Mouse (Mus musculus) heart, embryonic 16.5 days (tissue): ENCODE measurements around the gene Ube2n. TPM values are rescaled to one million over a fixed set of nuclear protein-coding genes. Genes with fewer than 3 reads are reported as not detected.

Experiments used
- ATAC-seq: fragments of 200-750 bp; cut with Nextera tagmentation; replicated peaks from 2 replicates; pipeline ENCODE4 v1.8.0; 2017; ENCODE audit warnings: moderate number of reproducible peaks; ENCODE audit not compliant: insufficient read depth, low FRiP score; ENCODE audit errors: extremely low read depth
- H3K27ac ChIP-seq: fragments of 300-500 bp; sonication (generic); 2 replicates; pipeline ENCODE4 v1.5.1; 2014; ENCODE audit warnings: mild to moderate bottlenecking, low read length, control low read depth, moderate library complexity
- H3K27me3 ChIP-seq: fragments of 300-500 bp; sonication (generic); 2 replicates; pipeline ENCODE4 v1.6.1; 2014; ENCODE audit warnings: low read length, mixed read lengths; ENCODE audit not compliant: control insufficient read depth, insufficient read depth
- H3K36me3 ChIP-seq: fragments of 300-500 bp; sonication (generic); 2 replicates; pipeline ENCODE4 v1.6.1; 2014; ENCODE audit not compliant: control insufficient read depth, insufficient read depth
- H3K4me1 ChIP-seq: fragments of 300-500 bp; sonication (generic); 2 replicates; pipeline ENCODE4 v1.6.1; 2014; ENCODE audit warnings: low read length, mixed read lengths; ENCODE audit not compliant: control insufficient read depth, insufficient read depth
- H3K4me2 ChIP-seq: fragments of 300-500 bp; sonication (generic); 2 replicates; pipeline ENCODE4 v1.6.1; 2014; ENCODE audit warnings: low read depth, mild to moderate bottlenecking, control low read depth, low read length
- H3K4me3 ChIP-seq: fragments of 300-500 bp; sonication (generic); 2 replicates; pipeline ENCODE4 v1.5.1; 2014; ENCODE audit warnings: mild to moderate bottlenecking, control low read depth, low read length
- H3K9ac ChIP-seq: fragments of 300-500 bp; sonication (generic); 2 replicates; pipeline ENCODE4 v1.6.1; 2014; ENCODE audit warnings: low read length, control low read depth
- H3K9me3 ChIP-seq: fragments of 300-500 bp; sonication (generic); replicated peaks from 2 replicates; pipeline ENCODE4 v1.6.1; 2016; ENCODE audit warnings: low read length; ENCODE audit not compliant: control insufficient read depth
- WGBS: fragments of 180-500 bp; shearing (Covaris S2); extraction: QIAGEN DNeasy Blood & Tissue Kit; methylation state at CpG from one replicate; pipeline ENCODE4 v1.1.7; 2014; 5-methylcytosine and 5-hydroxymethylcytosine counted together
- microRNA-seq: library from miRNA; unstranded; fragments of <30 nt; microRNA quantifications from one replicate; pipeline ENCODE4, GENCODE M21; 2017
- polyA plus RNA-seq: library from polyadenylated mRNA; unstranded; fragments of >200 nt; fragmentation: Nextera tagmentation; extraction: Ambion mirVana; gene quantifications from 2 replicates; pipeline ENCODE4 v1.2.1, GENCODE M21; 2015

The Ube2n gene
- polyA plus RNA-seq, 1 experiment from 2014 or later: 246 TPM

DNA sequence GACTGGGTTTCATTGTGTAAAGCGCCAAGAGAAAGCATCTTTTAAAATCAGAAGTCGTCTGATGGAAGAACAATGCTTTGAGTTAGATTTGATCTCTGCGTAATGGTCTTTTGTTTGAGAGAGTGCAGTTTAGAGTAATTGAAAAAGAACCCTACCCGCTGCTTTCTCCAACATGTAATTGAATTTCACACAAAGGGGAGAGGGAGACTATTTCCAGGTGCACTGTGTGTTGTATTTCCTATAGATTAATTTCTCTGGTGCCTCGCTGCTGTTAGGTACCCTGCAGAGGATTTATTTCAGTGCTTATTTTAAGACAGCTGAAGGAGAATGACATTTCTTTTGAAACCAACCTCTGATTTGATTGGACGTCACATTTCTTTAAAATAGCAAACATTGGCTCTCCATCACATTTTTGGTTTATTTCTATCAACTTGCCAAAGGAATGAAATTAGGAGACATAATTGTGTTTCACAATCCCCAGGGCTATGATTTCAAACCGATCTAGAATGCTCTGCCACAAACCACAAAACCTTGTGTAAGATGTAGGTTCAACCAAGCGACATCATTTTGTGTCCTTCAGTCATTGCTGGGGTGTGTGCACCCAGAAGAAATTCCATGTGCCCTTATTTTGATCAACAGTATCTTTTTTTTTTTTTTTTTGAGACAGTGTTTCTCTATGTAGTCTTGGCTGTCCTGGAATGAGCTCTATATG, 72.7 kb downstream of the Ube2n start:
- no peak overlapping the region for H3K4me3 ChIP-seq
- H3K9ac ChIP-seq: no peak overlapping the region
- 0 out of 2 replicates have a peak, but pooled peaks cover 2% of the 10 kb centered on the region for H3K4me1 ChIP-seq
- ATAC-seq: no peak
- no peaks in the 10 kb centered on the region for H3K36me3 ChIP-seq
- peaks cover 5% of the 10 kb centered on the region; the same call in 1 of the 2 replicates for H3K9me3 ChIP-seq
- no peaks in the 10 kb centered on the region for H3K27me3 ChIP-seq
- no peak overlapping the region for H3K27ac ChIP-seq
- no peak overlapping the region for H3K4me2 ChIP-seq
- WGBS: 85% methylated on average over 8 of the region's 8 CpGs

- H3K36me3 ChIP-seq: no peaks in the 10 kb centered on the region
- ATAC-seq: no peak
- H3K9me3 ChIP-seq: peaks cover 5% of the 10 kb centered on the region; the same call in 1 of the 2 replicates
- H3K4me3 ChIP-seq: no peak overlapping the region
- no peak overlapping the region for H3K27ac ChIP-seq
- no peak overlapping the region for H3K4me2 ChIP-seq
- H3K9ac ChIP-seq: no peak overlapping the region
- no peaks in the 10 kb centered on the region for H3K27me3 ChIP-seq
- 84% methylated on average over 4 of the region's 4 CpGs for whole genome bisulfite sequencing
- 0 out of 2 replicates have a peak, but pooled peaks cover 2% of the 10 kb centered on the region for H3K4me1 ChIP-seq
These were observed 74.3 kb downstream of the Ube2n start for GRCm38 (mm10) chr10:95589196-95589595.

- ATAC-seq: no peak
- Histone ChIP-seq H3K36me3 (no peaks in the 10 kb centered on the region), H3K9me3 (peaks cover 5% of the 10 kb centered on the region; the same call in 1 of the 2 replicates), H3K4me1 (no peaks in the 10 kb centered on the region), H3K27ac (no peak overlapping the region), H3K27me3 (no peaks in the 10 kb centered on the region), H3K9ac (no peak overlapping the region), H3K4me2 (no peak overlapping the region), H3K4me3 (no peak overlapping the region)
- 81% methylated on average over 6 of the region's 6 CpGs for WGBS
These were observed 75.3 kb downstream of the Ube2n start for GRCm38 (mm10) chr10:95590196-95590595.

DNA sequence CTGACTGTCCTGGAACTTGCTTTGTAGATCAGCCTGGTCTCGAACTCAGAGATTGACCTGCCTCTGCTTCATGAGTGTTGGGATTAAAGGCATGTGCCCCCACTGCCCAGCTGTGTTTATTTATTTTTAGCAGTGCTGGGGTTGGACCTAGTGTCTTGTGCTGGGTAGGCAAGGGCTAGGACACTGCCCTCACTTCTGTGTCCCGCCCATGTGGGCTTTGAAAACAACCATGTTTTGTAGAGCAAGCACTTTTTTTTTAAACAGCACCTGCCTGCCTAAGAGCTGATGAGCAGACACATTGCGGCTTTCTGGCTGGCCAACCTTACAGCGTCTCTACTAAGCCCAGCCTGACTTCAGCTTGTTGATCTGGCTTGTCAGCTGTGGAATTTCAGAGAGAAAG, 76.3 kb downstream of the Ube2n start:
- Histone ChIP-seq H3K9ac (no peak overlapping the region), H3K4me1 (peaks cover 4% of the 10 kb centered on the region; the same call in 1 of the 2 replicates), H3K4me3 (no peak overlapping the region), H3K36me3 (no peaks in the 10 kb centered on the region), H3K27ac (no peak overlapping the region), H3K9me3 (peaks cover 5% of the 10 kb centered on the region; the same call in 1 of the 2 replicates), H3K27me3 (no peaks in the 10 kb centered on the region), H3K4me2 (no peak overlapping the region)
- WGBS: 80% methylated on average over 4 of the region's 4 CpGs
- ATAC-seq: no peak

DNA sequence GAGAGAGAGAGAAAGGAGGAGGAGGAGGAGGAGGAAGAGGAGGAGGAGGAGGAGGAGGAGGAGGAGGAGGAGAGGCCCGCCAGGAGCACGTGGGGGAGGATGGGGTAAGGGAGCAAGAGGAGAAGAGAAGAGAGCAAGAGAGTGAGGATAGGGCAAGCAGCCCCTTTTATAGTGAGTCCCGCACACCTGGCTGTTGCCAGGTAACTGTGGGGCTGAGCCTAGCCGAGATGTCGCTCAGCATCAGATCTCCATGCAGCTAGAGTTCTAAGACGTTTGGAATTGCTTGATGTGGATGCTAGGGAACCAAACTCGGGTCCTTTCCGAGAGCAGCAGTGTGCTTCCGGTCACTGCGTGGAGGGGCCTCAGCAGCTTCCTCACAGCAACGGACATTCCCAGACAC, 79.5 kb downstream of the Ube2n start:
- H3K9ac ChIP-seq: no peak overlapping the region
- H3K27me3 ChIP-seq: no peaks in the 10 kb centered on the region
- H3K4me1 ChIP-seq: peaks cover 4% of the 10 kb centered on the region; the same call in 1 of the 2 replicates
- H3K4me3 ChIP-seq: no peak overlapping the region
- H3K9me3 ChIP-seq: no peaks in the 10 kb centered on the region; the same call in 1 of the 2 replicates
- no peak overlapping the region for H3K4me2 ChIP-seq
- H3K36me3 ChIP-seq: no peaks in the 10 kb centered on the region
- 62% methylated on average over 11 of the region's 11 CpGs for WGBS
- no peak for ATAC-seq
- no peak overlapping the region for H3K27ac ChIP-seq

Small RNAs within 50 kb of the gene (microRNA-seq; reads per million reads assigned to microRNA genes)
- 13.5 reads per million, percentile 30 among the genes with 10 or more reads in this experiment for gene Mir3058

Other genes with a start within 250 kb of the Ube2n start
- 7.5 and 7.6 TPM in 2 replicates for gene Cradd, start 191.0 kb upstream of the Ube2n start, polyA plus RNA-seq
- gene Socs2, start 98.0 kb upstream of the Ube2n start, polyA plus RNA-seq: 33.9 and 40.8 TPM in 2 replicates
- gene Mrpl42, start 13.2 kb upstream of the Ube2n start, polyA plus RNA-seq: 629 and 634 TPM in 2 replicates
- gene Nudt4, start 49.0 kb downstream of the Ube2n start, polyA plus RNA-seq: 72.6 and 83.7 TPM in 2 replicates
- 0.71 TPM in 1 of 2 replicates, not detected in the other for gene Anapc15-ps, start 158.3 kb downstream of the Ube2n start, polyA plus RNA-seq